Mouse (Mus musculus) hindbrain, embryonic 11.5 days (tissue): ENCODE results near the gene Gnaz. TPM values are rescaled to one million over a fixed set of nuclear protein-coding genes. Genes with fewer than 3 reads are reported as not detected.
A peak's percentile ranks its signal among the peaks of the same experiment; 100 is the strongest.

ENCODE experiments used
- ATAC-seq: fragments of 200-750 bp; cut with Nextera tagmentation; 2 replicates; pipeline ENCODE4 v1.8.0; 2017; ENCODE audit warnings: mild to moderate bottlenecking, moderate TSS enrichment, moderate library complexity; ENCODE audit not compliant: low FRiP score
- DNase-seq: peaks from one replicate; pipeline ENCODE4 v3.0.0-alpha.2; 2015; ENCODE audit warnings: low spot score
- H3K27ac ChIP-seq: fragments of 300-500 bp; sonication (generic); 2 replicates; pipeline ENCODE4 v1.5.1; 2014; ENCODE audit warnings: mild to moderate bottlenecking, low read depth, low read length
- H3K27me3 ChIP-seq: fragments of 300-500 bp; sonication (generic); 2 replicates; pipeline ENCODE4 v1.6.1; 2014; ENCODE audit warnings: mild to moderate bottlenecking, low read length, moderate library complexity, mixed read lengths; ENCODE audit not compliant: control insufficient read depth, insufficient read depth
- H3K36me3 ChIP-seq: fragments of 300-500 bp; sonication (generic); 2 replicates; pipeline ENCODE4 v1.6.1; 2014; ENCODE audit warnings: mild to moderate bottlenecking, low read length, moderate library complexity, mixed read lengths; ENCODE audit not compliant: control insufficient read depth, insufficient read depth
- H3K4me1 ChIP-seq: fragments of 300-500 bp; sonication (generic); replicated peaks from 2 replicates; pipeline ENCODE4 v1.6.1; 2014; ENCODE audit warnings: low read length, mixed read lengths; ENCODE audit not compliant: control insufficient read depth, insufficient read depth
- H3K4me2 ChIP-seq: fragments of 300-500 bp; sonication (generic); replicated peaks from 2 replicates; pipeline ENCODE4 v1.6.1; 2014; ENCODE audit warnings: mild to moderate bottlenecking, low read depth, low read length
- H3K4me3 ChIP-seq: fragments of 300-500 bp; sonication (generic); 2 replicates; pipeline ENCODE4 v1.5.1; 2014; ENCODE audit warnings: low read depth, low read length
- H3K9ac ChIP-seq: fragments of 300-500 bp; sonication (generic); 2 replicates; pipeline ENCODE4 v1.6.1; 2014; ENCODE audit warnings: low read depth, low read length
- H3K9me3 ChIP-seq: fragments of 300-500 bp; sonication (generic); 2 replicates; pipeline ENCODE4 v1.6.1; 2016; ENCODE audit warnings: low read length; ENCODE audit not compliant: control insufficient read depth
- WGBS: fragments of 180-500 bp; shearing (Covaris S2); extraction: QIAGEN DNeasy Blood & Tissue Kit; methylation state at CpG from one replicate; pipeline ENCODE4 v1.1.7; 2014; 5-methylcytosine and 5-hydroxymethylcytosine counted together
- polyA plus RNA-seq: library from polyadenylated mRNA; unstranded; fragments of >200 nt; fragmentation: Nextera tagmentation; extraction: Ambion mirVana; gene quantifications from 2 replicates; pipeline ENCODE4 v1.2.1, GENCODE M21; 2014

The Gnaz gene
- 14.0 and 14.7 TPM in 2 replicates for polyA plus RNA-seq

- peak; percentile 98 for DNase-seq
These were observed at the start of gene Gnaz for GRCm38 (mm10) chr10:74966850-74967451. Gene Gnaz (plus strand): TSS chr10:74967177.

GRCm38 (mm10) chr10:74919277-74919676 is 47.7 kb upstream of the Gnaz start:
- DNase-seq = no peak
- Histone ChIP-seq H3K4me1 (no peaks in the 10 kb centered on the region), H3K4me3 (no peak overlapping the region), H3K4me2 (no peak overlapping the region), H3K9ac (no peak overlapping the region), H3K36me3 (no peaks in the 10 kb centered on the region), H3K27ac (no peak overlapping the region), H3K9me3 (no peaks in the 10 kb centered on the region), H3K27me3 (no peaks in the 10 kb centered on the region)
- 50% methylated on average over 5 of the region's 5 CpGs for WGBS
- ATAC-seq = no peak

More at GRCm38 (mm10) chr10:74966850-74967451, at the start of gene Gnaz:
- Histone ChIP-seq H3K4me2 (peak within 1 kb of the TSS; percentile 93), H3K9ac (peak within 1 kb of the TSS; percentile 65), H3K27me3 (peaks cover 2% of the 10 kb centered on the region; the same call in 1 of the 2 replicates), H3K4me3 (peak within 1 kb of the TSS; percentile 72), H3K9me3 (no peaks in the 10 kb centered on the region), H3K36me3 (no peaks in the 10 kb centered on the region), H3K27ac (peak within 1 kb of the TSS; percentile 39; the same call in 1 of the 2 replicates), H3K4me1 (peaks cover 8% of the 10 kb centered on the region; the same call in 1 of the 2 replicates)
- 2% methylated on average over 74 of the region's 83 CpGs for WGBS
- ATAC-seq = peak; percentile 96

DNA sequence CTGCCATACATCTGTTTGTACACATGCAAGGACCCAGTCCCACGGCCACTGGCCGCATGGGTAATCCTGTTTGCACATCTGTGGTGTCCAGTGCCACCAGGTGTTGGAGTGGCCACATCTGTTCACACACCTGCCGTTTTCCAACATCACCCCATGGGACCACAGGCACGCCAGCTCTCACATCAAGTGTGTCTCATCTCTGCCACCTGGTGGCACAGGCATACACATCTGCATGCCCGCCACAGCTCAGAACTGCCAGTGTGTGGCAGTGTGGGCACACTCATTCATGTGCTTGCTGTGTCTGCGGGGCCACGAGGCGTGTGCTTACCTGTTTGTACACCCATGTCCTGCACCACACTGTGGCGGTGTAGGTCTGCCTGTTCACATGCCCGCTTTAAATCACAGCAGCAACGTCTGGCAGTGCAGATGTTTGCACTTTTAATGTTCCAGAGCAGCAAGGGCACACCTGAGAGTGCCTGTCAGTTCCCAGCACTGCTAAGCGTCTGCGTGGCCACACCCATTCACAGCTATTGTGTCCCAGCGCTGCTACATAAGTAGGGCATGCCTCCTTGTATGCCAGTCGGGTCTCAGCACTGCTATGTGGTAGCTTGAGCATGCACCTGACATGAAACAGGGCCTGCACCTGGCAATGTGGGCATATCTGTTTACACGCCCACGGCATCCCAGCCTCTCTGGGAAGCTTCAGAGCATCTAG is 46.0 kb upstream of the Gnaz start:
- Histone ChIP-seq H3K4me3 (no peak overlapping the region), H3K36me3 (no peaks in the 10 kb centered on the region), H3K27ac (no peak overlapping the region), H3K4me1 (no peaks in the 10 kb centered on the region), H3K27me3 (no peaks in the 10 kb centered on the region), H3K4me2 (no peak overlapping the region), H3K9me3 (no peaks in the 10 kb centered on the region), H3K9ac (no peak overlapping the region)
- WGBS = 47% methylated on average over 17 of the region's 17 CpGs
- DNase-seq (peak; percentile 36), ATAC-seq (peak; percentile 60; the same call in 1 of the 2 replicates)

DNA sequence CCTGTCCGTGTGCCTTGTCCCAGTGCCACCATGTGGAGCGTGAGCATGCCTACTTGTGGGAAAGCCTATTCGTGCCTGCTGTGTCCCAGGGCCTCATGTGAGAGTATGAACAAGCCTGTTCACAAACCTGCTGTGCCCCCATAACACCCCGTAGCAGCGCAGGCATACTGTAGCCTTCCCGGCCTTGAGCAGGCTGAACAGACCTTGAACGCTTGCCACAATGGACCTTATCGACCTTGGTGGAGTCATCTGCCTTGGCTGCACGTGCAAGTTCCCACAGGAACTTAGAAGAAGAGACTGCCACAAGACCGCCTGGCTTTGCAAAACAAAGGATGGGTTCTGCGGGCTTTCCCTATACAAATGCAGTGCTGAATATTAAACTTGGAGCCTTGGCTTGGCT is 45.4 kb upstream of the Gnaz start:
- H3K4me3 ChIP-seq = no peak overlapping the region
- H3K4me2 ChIP-seq = no peak overlapping the region
- ATAC-seq = no peak
- DNase-seq = no peak
- H3K4me1 ChIP-seq = no peaks in the 10 kb centered on the region
- no peaks in the 10 kb centered on the region for H3K36me3 ChIP-seq
- no peak overlapping the region for H3K9ac ChIP-seq
- H3K27me3 ChIP-seq = no peaks in the 10 kb centered on the region
- WGBS = 84% methylated on average over 11 of the region's 11 CpGs
- no peak overlapping the region for H3K27ac ChIP-seq
- no peaks in the 10 kb centered on the region for H3K9me3 ChIP-seq

GRCm38 (mm10) chr10:74922763-74923162 is 44.2 kb upstream of the Gnaz start:
- Histone ChIP-seq H3K4me1 (no peaks in the 10 kb centered on the region), H3K27me3 (no peaks in the 10 kb centered on the region), H3K4me3 (no peak overlapping the region), H3K9me3 (no peaks in the 10 kb centered on the region), H3K27ac (no peak overlapping the region), H3K36me3 (no peaks in the 10 kb centered on the region), H3K9ac (no peak overlapping the region), H3K4me2 (no peak overlapping the region)
- ATAC-seq = peak; percentile 18; the same call in 1 of the 2 replicates
- peak; percentile 13 for DNase-seq
- 77% methylated on average over 6 of the region's 6 CpGs for WGBS

- H3K9ac ChIP-seq = no peak overlapping the region
- H3K27ac ChIP-seq = no peak overlapping the region
- ATAC-seq = no peak
- no peak overlapping the region for H3K4me2 ChIP-seq
- H3K9me3 ChIP-seq = no peaks in the 10 kb centered on the region
- no peak for DNase-seq
- WGBS = 91% methylated on average over 14 of the region's 14 CpGs
- no peak overlapping the region for H3K4me3 ChIP-seq
- H3K4me1 ChIP-seq = no peaks in the 10 kb centered on the region
- no peaks in the 10 kb centered on the region for H3K27me3 ChIP-seq
- no peaks in the 10 kb centered on the region for H3K36me3 ChIP-seq
These were observed 42.7 kb upstream of the Gnaz start for GRCm38 (mm10) chr10:74924274-74924673.

DNA sequence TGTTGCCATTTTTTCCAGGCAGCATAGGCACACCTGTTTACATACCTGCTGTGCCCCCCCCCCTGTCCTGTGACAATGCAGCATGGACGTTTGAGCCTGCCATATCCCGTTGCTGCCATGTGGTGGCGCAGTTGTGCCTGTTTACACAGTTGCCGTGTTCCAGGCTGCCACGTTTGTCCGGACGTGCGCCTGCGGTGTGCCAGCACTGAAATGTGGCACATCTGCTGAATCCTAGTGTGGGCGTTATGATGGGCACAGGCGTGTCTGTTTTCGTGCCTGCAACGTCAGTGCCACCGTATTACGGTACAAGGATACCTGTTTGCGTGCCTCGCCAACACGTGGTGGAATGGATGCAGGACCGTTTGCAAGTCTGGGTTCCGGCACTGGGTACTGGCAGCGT is 41.7 kb upstream of the Gnaz start:
- ATAC-seq = no peak
- 18% methylated on average over 21 of the region's 21 CpGs for WGBS
- no peaks in the 10 kb centered on the region for H3K9me3 ChIP-seq
- no peaks in the 10 kb centered on the region for H3K27me3 ChIP-seq
- no peaks in the 10 kb centered on the region for H3K36me3 ChIP-seq
- no peaks in the 10 kb centered on the region for H3K4me1 ChIP-seq
- H3K4me3 ChIP-seq = no peak overlapping the region
- no peak overlapping the region for H3K27ac ChIP-seq
- peak overlapping the region; percentile 33; the same call in 1 of the 2 replicates for H3K4me2 ChIP-seq
- H3K9ac ChIP-seq = no peak overlapping the region
- peak; percentile 68 for DNase-seq

DNA sequence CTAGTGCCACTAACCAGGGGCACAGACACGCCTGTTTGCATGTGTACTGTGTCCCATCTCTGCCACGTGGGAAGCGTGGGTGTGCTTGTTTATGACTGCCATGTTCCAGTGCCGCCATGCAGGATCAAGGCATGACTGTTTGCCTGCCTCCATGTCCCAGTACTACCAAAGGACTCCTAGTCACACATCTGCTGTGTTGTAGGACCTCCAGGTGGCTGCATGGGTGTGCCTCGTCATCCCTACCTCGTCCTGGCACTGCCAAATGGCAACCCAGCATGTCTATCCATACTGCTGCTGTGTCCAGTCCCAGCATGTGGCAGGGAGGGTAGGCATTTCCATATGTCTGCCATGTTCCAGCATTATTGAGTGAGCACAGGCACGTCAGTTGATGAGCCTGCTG is 38.7 kb upstream of the Gnaz start:
- no peak overlapping the region for H3K27ac ChIP-seq
- no peak overlapping the region for H3K4me3 ChIP-seq
- H3K9ac ChIP-seq = no peak overlapping the region
- no peaks in the 10 kb centered on the region for H3K9me3 ChIP-seq
- no peaks in the 10 kb centered on the region for H3K27me3 ChIP-seq
- no peaks in the 10 kb centered on the region for H3K36me3 ChIP-seq
- WGBS = 88% methylated on average over 7 of the region's 7 CpGs
- ATAC-seq (no peak), DNase-seq (no peak)
- H3K4me2 ChIP-seq = no peak overlapping the region
- H3K4me1 ChIP-seq = no peaks in the 10 kb centered on the region

GRCm38 (mm10) chr10:74929578-74929977 is 37.4 kb upstream of the Gnaz start:
- Histone ChIP-seq H3K9ac (no peak overlapping the region), H3K4me3 (no peak overlapping the region), H3K4me2 (no peak overlapping the region), H3K27me3 (no peaks in the 10 kb centered on the region), H3K36me3 (no peaks in the 10 kb centered on the region), H3K27ac (no peak overlapping the region), H3K9me3 (no peaks in the 10 kb centered on the region), H3K4me1 (no peaks in the 10 kb centered on the region)
- ATAC-seq (no peak), DNase-seq (no peak)
- WGBS = 79% methylated on average over 6 of the region's 6 CpGs
